Mouse (Mus musculus): ENCODE results near the gene Oas2. TPM values are rescaled to one million over a fixed set of nuclear protein-coding genes. Genes with fewer than 3 reads are reported as not detected.

Oas2 gene
- polyA plus RNA-seq, 1 experiment from 2014 or later = 0.36 TPM

- H3K4me1 ChIP-seq = no peaks in the 10 kb centered on the region
- H3K9ac ChIP-seq = no peak overlapping the region
- no peaks in the 10 kb centered on the region for H3K9me3 ChIP-seq (replicated peaks)
- H3K27ac ChIP-seq = no peak overlapping the region
- peaks cover under 1% of the 10 kb centered on the region; the same call in 1 of the 2 replicates for H3K27me3 ChIP-seq
- no peak for ATAC-seq (replicated peaks; ENCODE audit: low FRiP score)
- no peak overlapping the region for H3K4me3 ChIP-seq (replicated peaks)
- H3K36me3 ChIP-seq = no peaks in the 10 kb centered on the region
- H3K4me2 ChIP-seq = no peak overlapping the region
- WGBS = 57% methylated on average over 12 of the region's 12 CpGs
These were observed 23.7 kb downstream of the Oas2 start for GRCm38 (mm10) chr5:120725811-120726455.

DNA sequence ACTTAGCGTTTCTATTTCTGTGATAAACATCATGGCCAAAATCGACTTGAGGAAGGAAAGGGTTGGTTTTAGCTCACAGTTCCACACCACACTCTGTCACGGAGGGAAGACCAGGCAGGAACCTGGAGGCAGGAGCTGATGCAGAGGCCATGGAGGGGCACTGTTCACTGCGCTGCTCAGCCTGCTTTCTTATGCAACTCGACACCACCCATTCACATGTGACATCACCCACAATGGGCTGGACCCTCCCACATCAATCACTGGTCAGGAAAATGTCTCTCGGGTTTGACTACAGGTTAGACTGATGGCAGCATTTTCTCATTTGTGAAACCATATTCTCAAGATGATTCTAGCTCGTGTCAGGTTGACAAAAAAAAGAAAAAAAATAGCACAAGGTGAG, 28.6 kb downstream of the Oas2 start:
- WGBS = 56% methylated on average over 7 of the region's 7 CpGs
- Histone ChIP-seq H3K9ac (no peak overlapping the region), H3K4me3 (replicated peaks) (no peak overlapping the region), H3K4me1 (peaks cover 8% of the 10 kb centered on the region), H3K27ac (no peak overlapping the region), H3K4me2 (no peak overlapping the region), H3K27me3 (no peaks in the 10 kb centered on the region), H3K9me3 (replicated peaks) (no peaks in the 10 kb centered on the region), H3K36me3 (no peaks in the 10 kb centered on the region)
- no peak for ATAC-seq (replicated peaks; ENCODE audit: low FRiP score)

- no peak overlapping the region for H3K9ac ChIP-seq
- no peaks in the 10 kb centered on the region for H3K9me3 ChIP-seq (replicated peaks)
- no peak overlapping the region for H3K4me3 ChIP-seq (replicated peaks)
- 50% methylated on average over 15 of the region's 15 CpGs for WGBS
- no peaks in the 10 kb centered on the region for H3K36me3 ChIP-seq
- no peak overlapping the region for H3K4me2 ChIP-seq
- 0 out of 2 replicates have a peak, but pooled peaks have one; percentile 25 for ATAC-seq (replicated peaks; ENCODE audit: low FRiP score)
- H3K27me3 ChIP-seq = peaks cover 15% of the 10 kb centered on the region
- no peak overlapping the region for H3K27ac ChIP-seq
- peaks cover 8% of the 10 kb centered on the region for H3K4me1 ChIP-seq
These were observed 30.9 kb downstream of the Oas2 start for GRCm38 (mm10) chr5:120718600-120719378.

GRCm38 (mm10) chr5:120717136-120717535, 32.5 kb downstream of the Oas2 start:
- H3K4me2 ChIP-seq = no peak overlapping the region
- 70% methylated on average over 10 of the region's 10 CpGs for WGBS
- peaks cover 30% of the 10 kb centered on the region for H3K27me3 ChIP-seq
- no peaks in the 10 kb centered on the region for H3K9me3 ChIP-seq (replicated peaks)
- no peak overlapping the region for H3K27ac ChIP-seq
- H3K4me1 ChIP-seq = peaks cover 8% of the 10 kb centered on the region
- H3K9ac ChIP-seq = no peak overlapping the region
- no peak for ATAC-seq (replicated peaks; ENCODE audit: low FRiP score)
- no peaks in the 10 kb centered on the region for H3K36me3 ChIP-seq
- H3K4me3 ChIP-seq (replicated peaks) = no peak overlapping the region

- H3K9me3 ChIP-seq (replicated peaks) = no peaks in the 10 kb centered on the region
- no peak overlapping the region for H3K4me3 ChIP-seq (replicated peaks)
- H3K4me2 ChIP-seq = peak overlapping the region; percentile 28
- no peak overlapping the region for H3K27ac ChIP-seq
- H3K27me3 ChIP-seq = peaks cover 58% of the 10 kb centered on the region
- H3K9ac ChIP-seq = no peak overlapping the region
- WGBS = 4% methylated on average over 16 of the region's 16 CpGs
- peaks cover 33% of the 10 kb centered on the region for H3K4me1 ChIP-seq
- H3K36me3 ChIP-seq = no peaks in the 10 kb centered on the region
- ATAC-seq (replicated peaks; ENCODE audit: low FRiP score) = no peak
These were observed 35.3 kb downstream of the Oas2 start for GRCm38 (mm10) chr5:120714314-120714713.

GRCm38 (mm10) chr5:120712721-120713120, 36.9 kb downstream of the Oas2 start:
- Histone ChIP-seq H3K27me3 (peaks cover 71% of the 10 kb centered on the region), H3K4me1 (peaks cover 28% of the 10 kb centered on the region), H3K4me2 (no peak overlapping the region), H3K27ac (no peak overlapping the region), H3K4me3 (replicated peaks) (no peak overlapping the region), H3K9ac (no peak overlapping the region), H3K9me3 (replicated peaks) (no peaks in the 10 kb centered on the region), H3K36me3 (no peaks in the 10 kb centered on the region)
- 68% methylated on average over 8 of the region's 8 CpGs for WGBS
- ATAC-seq (replicated peaks; ENCODE audit: low FRiP score) = no peak

DNA sequence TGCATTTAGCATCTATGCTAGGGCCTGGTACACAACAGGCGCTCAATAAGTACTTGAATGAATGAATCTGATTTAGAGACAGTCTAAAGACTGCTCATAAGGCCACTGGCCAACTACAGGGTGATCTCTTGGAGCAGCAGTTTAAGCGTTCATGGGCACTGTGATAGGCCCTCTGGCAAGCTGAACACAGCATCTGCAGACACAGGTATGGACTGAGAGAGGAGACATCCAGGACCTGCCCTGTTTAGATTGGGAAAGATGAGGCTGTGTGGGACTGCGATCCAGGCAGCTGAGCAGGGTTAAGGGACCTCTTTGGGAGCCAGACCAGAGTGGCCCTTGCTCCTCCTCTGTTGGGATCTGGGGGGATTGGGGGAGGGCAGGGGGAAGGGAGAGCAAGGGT, 37.8 kb downstream of the Oas2 start, which contains the start of gene Dtx1:
Gene Dtx1 (minus strand): TSS at position 101 of the 400 bp plus-strand sequence.
- no peak for ATAC-seq (replicated peaks; ENCODE audit: low FRiP score)
- H3K4me1 ChIP-seq = peaks cover 31% of the 10 kb centered on the region
- no peak within 1 kb of the TSS for H3K27ac ChIP-seq
- no peaks in the 10 kb centered on the region for H3K36me3 ChIP-seq
- peak within 1 kb of the TSS; percentile 44 for H3K9ac ChIP-seq
- peaks cover 71% of the 10 kb centered on the region for H3K27me3 ChIP-seq
- WGBS = 24% methylated on average over 3 of the region's 3 CpGs
- H3K4me2 ChIP-seq = peak within 1 kb of the TSS; percentile 92
- H3K9me3 ChIP-seq (replicated peaks) = no peaks in the 10 kb centered on the region
- peak within 1 kb of the TSS; percentile 55 for H3K4me3 ChIP-seq (replicated peaks)

DNA sequence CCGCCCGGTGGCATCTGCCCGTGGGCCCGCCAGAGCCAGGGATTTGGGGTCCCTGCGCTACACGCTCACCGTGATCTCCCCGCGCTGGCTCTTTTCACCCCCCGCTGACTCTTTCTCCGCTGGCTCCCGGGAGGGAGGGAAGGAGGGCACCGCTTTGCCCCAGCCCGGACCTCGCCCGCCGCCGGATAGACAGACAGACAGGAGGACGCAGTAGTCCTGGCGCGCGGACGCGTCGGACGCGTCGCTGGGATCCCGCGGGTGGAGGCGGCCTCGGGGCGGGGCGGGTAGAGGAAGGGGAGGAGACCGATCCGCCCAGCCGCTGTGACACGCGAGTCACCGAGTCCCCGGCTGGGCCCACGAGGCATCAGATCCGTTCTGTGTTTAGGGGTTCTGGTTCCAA, 38.2 kb downstream of the Oas2 start:
- no peaks in the 10 kb centered on the region for H3K9me3 ChIP-seq (replicated peaks)
- peak overlapping the region; percentile 92 for H3K4me2 ChIP-seq
- peak overlapping the region; percentile 44 for H3K9ac ChIP-seq
- H3K27me3 ChIP-seq = peaks cover 72% of the 10 kb centered on the region
- H3K36me3 ChIP-seq = no peaks in the 10 kb centered on the region
- ATAC-seq (replicated peaks; ENCODE audit: low FRiP score) = no peak
- peak overlapping the region; percentile 55 for H3K4me3 ChIP-seq (replicated peaks)
- under 1% methylated on average over 35 of the region's 43 CpGs for WGBS
- peaks cover 35% of the 10 kb centered on the region for H3K4me1 ChIP-seq
- H3K27ac ChIP-seq = no peak overlapping the region

- no peak for ATAC-seq (replicated peaks; ENCODE audit: low FRiP score)
- WGBS = under 1% methylated on average over 22 of the region's 34 CpGs
- peaks cover 40% of the 10 kb centered on the region for H3K4me1 ChIP-seq
- no peak overlapping the region for H3K27ac ChIP-seq
- H3K4me3 ChIP-seq (replicated peaks) = peak overlapping the region; percentile 55
- peaks cover 75% of the 10 kb centered on the region for H3K27me3 ChIP-seq
- peak overlapping the region; percentile 92 for H3K4me2 ChIP-seq
- H3K9me3 ChIP-seq (replicated peaks) = no peaks in the 10 kb centered on the region
- H3K36me3 ChIP-seq = no peaks in the 10 kb centered on the region
- peak overlapping the region; percentile 44 for H3K9ac ChIP-seq
These were observed 38.8 kb downstream of the Oas2 start for GRCm38 (mm10) chr5:120710826-120711248.

DNA sequence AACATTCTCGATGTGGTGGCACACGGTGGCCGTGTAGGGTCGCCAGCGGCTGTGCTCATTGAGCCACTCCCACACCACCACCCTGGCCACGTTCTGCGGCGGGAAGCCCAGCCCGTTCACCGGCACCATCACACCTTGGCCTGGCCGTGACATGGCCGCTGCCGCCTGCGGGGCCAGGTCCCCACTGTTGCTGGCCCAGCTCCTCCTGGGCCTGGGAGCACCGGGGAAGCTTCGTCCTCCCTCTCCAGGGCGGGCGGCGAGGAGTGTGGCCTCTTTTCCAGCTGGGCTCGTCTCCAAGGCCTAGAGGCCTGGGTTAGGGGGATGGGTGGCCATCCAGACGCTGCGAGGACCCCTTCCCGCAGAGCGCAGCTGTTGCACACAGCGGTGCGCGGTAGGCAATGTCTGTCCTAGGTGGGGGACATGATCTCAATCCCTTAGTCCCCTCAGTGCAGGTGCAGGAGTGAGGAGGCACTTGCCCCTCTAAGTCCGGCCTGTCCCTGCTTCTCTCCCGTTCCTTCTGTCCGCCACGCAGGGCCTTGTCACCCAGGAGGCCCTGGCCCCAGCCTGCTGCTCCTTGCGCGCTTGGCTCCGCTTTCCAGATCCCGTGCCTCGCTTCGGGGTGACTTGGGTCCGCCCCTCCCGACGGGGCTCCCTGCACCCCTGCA, 39.4 kb downstream of the Oas2 start:
- H3K9me3 ChIP-seq (replicated peaks) = no peaks in the 10 kb centered on the region
- no peak overlapping the region for H3K27ac ChIP-seq
- WGBS = 4% methylated on average over 40 of the region's 40 CpGs
- H3K36me3 ChIP-seq = no peaks in the 10 kb centered on the region
- H3K4me1 ChIP-seq = peaks cover 40% of the 10 kb centered on the region
- H3K9ac ChIP-seq = peak overlapping the region; percentile 44
- peak; percentile 24 for ATAC-seq (replicated peaks; ENCODE audit: low FRiP score)
- H3K4me3 ChIP-seq (replicated peaks) = peak overlapping the region; percentile 55
- H3K4me2 ChIP-seq = peak overlapping the region; percentile 92
- H3K27me3 ChIP-seq = peaks cover 71% of the 10 kb centered on the region

DNA sequence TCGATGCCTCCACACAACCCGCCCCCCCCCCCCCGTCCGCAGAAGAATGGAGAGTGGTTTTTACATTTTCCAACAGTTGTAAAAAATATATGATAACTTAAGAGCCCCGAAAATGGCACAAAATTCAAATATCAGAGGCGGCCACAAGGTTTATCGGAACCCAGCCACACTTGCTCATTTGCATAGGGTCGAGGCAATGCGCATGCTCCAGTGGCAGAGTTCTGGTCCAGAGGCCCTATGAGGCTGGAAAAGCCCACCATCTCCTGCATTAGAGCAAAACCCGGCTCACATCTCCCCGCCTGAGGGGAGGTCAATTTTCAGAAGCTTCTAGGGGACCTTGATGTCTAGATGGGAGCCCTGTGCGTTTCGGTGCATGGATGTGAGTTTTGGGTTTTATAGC, 42.7 kb downstream of the Oas2 start:
- peak overlapping the region; percentile 56 for H3K4me2 ChIP-seq
- H3K4me1 ChIP-seq = peaks cover 39% of the 10 kb centered on the region
- 0 out of 2 replicates have a peak overlapping the region, but pooled peaks have one; percentile 27 for H3K27ac ChIP-seq

GRCm38 (mm10) chr5:120706541-120706940, 43.1 kb downstream of the Oas2 start:
- H3K36me3 ChIP-seq = no peaks in the 10 kb centered on the region
- H3K9ac ChIP-seq = no peak overlapping the region
- no peaks in the 10 kb centered on the region for H3K9me3 ChIP-seq (replicated peaks)
- WGBS = 2% methylated on average over 16 of the region's 16 CpGs
- H3K4me3 ChIP-seq (replicated peaks) = peak overlapping the region; percentile 24
- peak overlapping the region; percentile 56 for H3K4me2 ChIP-seq
- H3K27me3 ChIP-seq = peaks cover 43% of the 10 kb centered on the region
- ATAC-seq (replicated peaks; ENCODE audit: low FRiP score) = peak; percentile 26; the same call in 1 of the 2 replicates
- H3K4me1 ChIP-seq = peaks cover 35% of the 10 kb centered on the region
- peak overlapping the region; percentile 27; the same call in 1 of the 2 replicates for H3K27ac ChIP-seq

More for the DNA sequence above, 42.7 kb downstream of the Oas2 start:
- Histone ChIP-seq H3K9ac (no peak overlapping the region), H3K27me3 (peaks cover 47% of the 10 kb centered on the region), H3K4me3 (replicated peaks) (peak overlapping the region; percentile 24), H3K36me3 (no peaks in the 10 kb centered on the region), H3K9me3 (replicated peaks) (no peaks in the 10 kb centered on the region)
- 34% methylated on average over 11 of the region's 13 CpGs for WGBS
- no peak for ATAC-seq (replicated peaks; ENCODE audit: low FRiP score)

Measured in kidney, embryonic 15.5 days (tissue).